In the genomic region with DNA sequence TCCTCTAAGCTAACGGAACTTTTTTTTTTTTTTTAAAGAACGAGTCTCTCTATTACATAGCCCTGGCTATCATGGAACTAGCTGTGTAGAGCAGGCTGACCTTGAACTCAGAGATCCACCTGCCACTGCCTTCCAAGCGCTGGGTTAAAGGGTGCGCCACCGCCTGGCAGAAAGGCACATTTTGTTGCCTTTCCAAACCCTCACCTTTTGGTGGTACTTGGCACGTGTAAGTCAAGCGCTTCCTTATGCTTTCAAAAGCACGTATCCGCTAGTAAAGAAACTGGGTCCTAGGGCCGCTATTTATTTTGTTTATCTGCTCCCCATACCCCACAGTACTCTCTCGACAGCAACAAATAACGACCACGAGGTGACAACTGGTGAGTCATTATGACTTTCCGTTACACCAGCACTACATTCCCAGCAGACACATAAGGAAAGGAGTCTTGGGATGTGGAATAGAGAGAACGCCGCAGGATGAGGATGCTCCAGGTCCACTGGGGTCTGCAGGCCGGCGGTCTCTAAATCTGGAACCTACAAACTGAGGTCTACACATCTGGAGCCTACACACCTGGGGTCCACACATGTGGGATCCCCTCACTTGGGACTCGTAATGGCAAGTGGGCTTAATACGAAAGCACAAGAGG, we compare ENCODE assay signal across 8 mouse cellular contexts. TPM values are rescaled to one million over a fixed set of nuclear protein-coding genes. Genes with fewer than 3 reads are reported as not detected.
DNase-seq lines count a peak whose midpoint lies in the region; ATAC-seq lines count a peak whose summit lies in the region.

No protein-coding gene starts in this region.

- DNase-seq in urinary bladder, postnatal 14 days (ENCODE audit: low spot score) = peak; percentile 47
- no peak for DNase-seq in urinary bladder, postnatal 25 days (ENCODE audit: low spot score)
- peak; percentile 26 to 28 for DNase-seq in cerebellum, postnatal 36 days
- peak; percentile 51 to 57 for DNase-seq in kidney, postnatal 25 days
- no peak for DNase-seq in layer of hippocampus, adult 9-10 months (ENCODE audit: low spot score)

- no peaks in the 10 kb centered on the region for H3K27me3 ChIP-seq in heart, embryonic 15.5 days
- no peaks in the 10 kb centered on the region for H3K27me3 ChIP-seq in stomach, embryonic 16.5 days (ENCODE audit: control insufficient read depth, insufficient read depth, low read length)

- peak overlapping the region; percentile 85 for H3K9ac ChIP-seq in heart, embryonic 15.5 days
- H3K9ac ChIP-seq in stomach, embryonic 16.5 days (ENCODE audit: low read length) = peak overlapping the region; percentile 89

- peak overlapping the region; percentile 85 for H3K4me2 ChIP-seq in heart, embryonic 15.5 days
- peak overlapping the region; percentile 69 for H3K4me2 ChIP-seq in stomach, embryonic 16.5 days (ENCODE audit: low read depth, low read length)

- H3K36me3 ChIP-seq in heart, embryonic 15.5 days = no peaks in the 10 kb centered on the region
- H3K36me3 ChIP-seq in stomach, embryonic 16.5 days (ENCODE audit: control insufficient read depth, insufficient read depth, low read length) = no peaks in the 10 kb centered on the region

- H3K4me3 ChIP-seq in heart, embryonic 15.5 days = peak overlapping the region; percentile 84
- H3K4me3 ChIP-seq in stomach, embryonic 16.5 days (replicated peaks; ENCODE audit: low read length) = peak overlapping the region; percentile 76

- peaks cover 6% of the 10 kb centered on the region; the same call in 1 of the 2 replicates for H3K4me1 ChIP-seq in heart, embryonic 15.5 days (replicated peaks)
- H3K4me1 ChIP-seq in stomach, embryonic 16.5 days (ENCODE audit: control insufficient read depth, insufficient read depth, low read length) = peaks cover 3% of the 10 kb centered on the region; the same call in 1 of the 2 replicates

- ATAC-seq in heart, embryonic 15.5 days (replicated peaks; ENCODE audit: insufficient number of reproducible peaks, insufficient read depth, low FRiP score, low read depth) = peak; percentile 40
- peak; percentile 66 for ATAC-seq in megakaryocyte-erythroid progenitor cell, adult 5-6 weeks (replicated peaks; ENCODE audit: low FRiP score, low TSS enrichment, poor library complexity, severe bottlenecking)
- peak; percentile 38; the same call in 1 of the 2 replicates for ATAC-seq in stomach, embryonic 16.5 days (ENCODE audit: insufficient read depth, low FRiP score)

- H3K27ac ChIP-seq in heart, embryonic 15.5 days = peak overlapping the region; percentile 95
- H3K27ac ChIP-seq in stomach, embryonic 16.5 days (ENCODE audit: low read length) = peak overlapping the region; percentile 90

- H3K9me3 ChIP-seq in heart, embryonic 15.5 days (replicated peaks) = no peaks in the 10 kb centered on the region
- H3K9me3 ChIP-seq in stomach, embryonic 16.5 days (replicated peaks; ENCODE audit: control insufficient read depth, low read length) = no peaks in the 10 kb centered on the region

- 2% methylated on average over 20 of the region's 20 CpGs for WGBS in heart, embryonic 15.5 days
- 5% methylated on average over 20 of the region's 20 CpGs for WGBS in stomach, embryonic 16.5 days

RNA-seq across cellular contexts. Expression of a gene that starts 0.7 kb away (rescaled TPM):
- polyA plus RNA-seq in heart, embryonic 15.5 days (2015; fragmentation: Nextera tagmentation; extraction: Ambion mirVana) = 12.8 and 13.6 TPM in 2 replicates
- 36.2 and 36.8 TPM in 2 replicates for total RNA-seq in megakaryocyte-erythroid progenitor cell, adult 5-6 weeks (2014; fragmentation: Nextera tagmentation)
- total RNA-seq in megakaryocyte-erythroid progenitor cell, adult 5-6 weeks (2017) = 67.7 and 68.8 TPM in 2 replicates
- 15.8 and 16.2 TPM in 2 replicates for polyA plus RNA-seq in stomach, embryonic 16.5 days (2015; fragmentation: Nextera tagmentation; extraction: Ambion mirVana)

RNA-seq across cellular contexts. Expression of a gene that starts 19.3 kb away (rescaled TPM):
- 4.1 and 5.5 TPM in 2 replicates for polyA plus RNA-seq in heart, embryonic 15.5 days (2015; fragmentation: Nextera tagmentation; extraction: Ambion mirVana)
- 1.7 and 3.3 TPM in 2 replicates for total RNA-seq in megakaryocyte-erythroid progenitor cell, adult 5-6 weeks (2014; fragmentation: Nextera tagmentation)
- 1.5 and 2.0 TPM in 2 replicates for total RNA-seq in megakaryocyte-erythroid progenitor cell, adult 5-6 weeks (2017)
- polyA plus RNA-seq in stomach, embryonic 16.5 days (2015; fragmentation: Nextera tagmentation; extraction: Ambion mirVana) = 9.8 and 10.4 TPM in 2 replicates

RNA-seq across cellular contexts. Expression of a gene that starts 48.7 kb away (rescaled TPM):
- polyA plus RNA-seq in heart, embryonic 15.5 days (2015; fragmentation: Nextera tagmentation; extraction: Ambion mirVana) = 14.0 and 15.5 TPM in 2 replicates
- 3.2 and 5.4 TPM in 2 replicates for total RNA-seq in megakaryocyte-erythroid progenitor cell, adult 5-6 weeks (2014; fragmentation: Nextera tagmentation)
- 1.6 and 1.9 TPM in 2 replicates for total RNA-seq in megakaryocyte-erythroid progenitor cell, adult 5-6 weeks (2017)
- 10.3 and 10.8 TPM in 2 replicates for polyA plus RNA-seq in stomach, embryonic 16.5 days (2015; fragmentation: Nextera tagmentation; extraction: Ambion mirVana)

Comparison
In these comparisons a context has a peak if more than half of its experiments do, and no peak if none do; other contexts are left out.
1. DNase-seq: peak in urinary bladder, postnatal 14 days (single experiment), cerebellum, postnatal 36 days (2 of 2) and kidney, postnatal 25 days (2 of 2); none in urinary bladder, postnatal 25 days (single experiment) and layer of hippocampus, adult 9-10 months (single experiment).
2. Peak in every context shown above with its lines, with median percentiles within 50 percentile points of each other: ATAC-seq.